Mouse (Mus musculus): Measurements from ENCODE around the gene Exosc5.

- TF ChIP-seq POLR2A (IDR thresholded peaks at IDR 0.05; ENCODE audit: borderline replicate concordance, insufficient read depth, low read length) = no peak
- TF ChIP-seq CTCF (IDR thresholded peaks at IDR 0.05; ENCODE audit: borderline replicate concordance, insufficient read depth, low read depth, low read length) = no peak
Observed at GRCm38 (mm10) chr7:25709961-25710360, 51.0 kb downstream of the Exosc5 start.

Measured in cerebellum, adult 2 months (tissue).